Mouse (Mus musculus) left cerebral cortex, adult 2 months (tissue): ENCODE data around the gene Eml3. TPM values are rescaled to one million over a fixed set of nuclear protein-coding genes. Genes with fewer than 3 reads are reported as not detected.
"Not testable (repeated sequence)": the region's sequence is repeated elsewhere in the genome, so short reads cannot be mapped to it uniquely, and the experiment has no call there.

ENCODE experiments used
- DNase-seq, 2 experiments: peaks; one replicate each; pipeline ENCODE4 v3.0.0; 2021 to 2022; ENCODE audit warnings: low spot score in 2 of 2, mixed read lengths in 1 of 2; ENCODE audit errors: extremely low spot score in 1 of 2
- H3K27ac ChIP-seq: fragments of 200-600 bp; 2 replicates; pipeline ENCODE4 v1.8.1; 2022
- H3K4me3 ChIP-seq: fragments of 200-600 bp; 2 replicates; pipeline ENCODE4 v1.8.1; 2022
- CTCF ChIP-seq: fragments of 200-600 bp; IDR thresholded peaks from 2 replicates; pipeline ENCODE4 v1.8.1; 2022; ENCODE audit warnings: antibody characterized with exemption, mild to moderate bottlenecking, moderate library complexity
- intact Hi-C: fragments of 180-260 bp; cut with DNase I; formaldehyde crosslinking; loops from one replicate; pipeline ENCODE4 v1.15.1; 2025
- total RNA-seq, 2 experiments: library from RNA; stranded (reverse); gene quantifications; 2 replicates each; pipeline ENCODE4 v1.2.3; 2021

The Eml3 gene
- total RNA-seq, 2 experiments from 2014 or later, result 11.0 to 13.7 TPM

DNA sequence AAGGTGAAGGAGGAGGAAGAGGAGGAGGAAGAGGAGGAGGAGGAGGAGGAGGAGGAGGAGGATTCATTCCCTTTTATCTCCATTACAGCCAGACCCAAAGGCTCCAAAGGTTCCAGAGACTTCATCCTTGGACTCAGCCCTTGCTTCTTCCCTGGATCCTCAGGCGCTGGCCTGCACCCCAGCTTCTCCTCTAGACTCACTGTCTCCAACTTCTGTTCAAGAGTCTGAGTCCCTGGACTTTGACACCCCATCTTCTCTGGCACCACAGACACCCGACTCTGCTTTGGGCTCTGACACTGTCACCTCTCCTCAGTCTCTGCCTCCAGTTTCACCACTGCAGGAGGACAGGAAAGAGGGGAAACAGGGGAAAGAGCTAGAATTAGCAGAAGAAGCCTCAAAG, 32.9 kb downstream of the Eml3 start:
- no peak overlapping the region for H3K4me3 ChIP-seq
- no peak for DNase-seq
- intact Hi-C loops, result loop anchor here (5.0 kb wide), 1 partner anchor 120 kb away; no protein-coding TSS in a partner anchor
- no peak for TF ChIP-seq CTCF
- H3K27ac ChIP-seq, result peak overlapping the region; percentile 81

DNA sequence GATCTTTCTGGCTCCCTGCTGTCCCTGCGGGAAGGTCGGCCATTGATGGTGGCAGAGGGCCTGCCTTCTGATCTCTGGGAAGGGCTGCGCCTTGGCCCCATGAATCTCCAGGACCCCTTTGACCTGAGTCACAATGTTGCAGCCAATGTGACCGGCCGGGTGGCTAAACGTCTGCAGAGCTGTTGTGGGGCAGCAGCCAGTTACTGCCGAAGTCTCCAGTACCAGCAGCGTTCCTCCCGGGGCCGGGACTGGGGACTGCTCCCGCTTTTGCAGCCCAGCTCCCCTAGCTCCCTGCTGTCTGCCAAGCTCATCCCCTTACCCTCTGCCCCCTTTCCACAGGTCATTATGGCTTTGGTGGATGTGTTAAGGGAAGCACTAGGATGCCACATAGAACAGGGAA, 35.7 kb downstream of the Eml3 start:
- no peak overlapping the region for H3K27ac ChIP-seq
- H3K4me3 ChIP-seq, result no peak overlapping the region
- TF ChIP-seq CTCF, result no peak
- no peak for DNase-seq
- intact Hi-C loops, result no loop called here

- TF ChIP-seq CTCF, result no peak
- intact Hi-C loops, result loop anchor here (1.0 kb wide), 1 partner anchor 12 kb away; the partner anchor contains the start of gene Tut1
- no peak for DNase-seq
- peak overlapping the region; percentile 80 for H3K4me3 ChIP-seq
- peak overlapping the region; percentile 91 for H3K27ac ChIP-seq
Observed at GRCm38 (mm10) chr19:8965771-8966170, 36.4 kb downstream of the Eml3 start.

DNA sequence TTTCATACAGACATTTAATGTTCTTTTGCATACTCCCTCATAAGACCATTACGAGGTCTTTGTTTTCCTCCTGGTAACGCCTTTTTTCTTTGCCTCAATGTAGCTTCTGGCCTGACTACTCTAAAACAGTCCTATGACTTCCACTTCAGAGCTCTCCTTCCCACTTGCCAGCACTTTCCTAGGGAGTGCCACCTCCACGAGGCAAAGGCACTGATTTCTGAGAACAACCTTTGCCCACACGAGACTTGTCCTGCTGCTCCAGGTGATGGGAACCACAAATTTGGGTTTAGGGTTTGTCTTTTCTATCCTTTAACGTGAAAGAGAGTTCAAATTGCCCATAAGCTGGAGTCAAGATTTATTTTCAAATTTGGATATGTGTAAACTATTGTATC, 36.8 kb downstream of the Eml3 start:
- no peak for TF ChIP-seq CTCF

GRCm38 (mm10) chr19:8966590-8967372, 37.4 kb downstream of the Eml3 start, which contains the start of gene Eef1g:
TSS of gene Eef1g (plus strand) at chr19:8967041.
- no peak for TF ChIP-seq CTCF
- DNase-seq, result peak; percentile 98 to 100
- intact Hi-C loops, result loop anchor here (1.0 kb wide), 1 partner anchor 13 kb away; the partner anchor contains the start of gene Tut1

More for the DNA sequence above, 36.8 kb downstream of the Eml3 start:
- no peak for DNase-seq
- peak overlapping the region; percentile 80 for H3K4me3 ChIP-seq
- intact Hi-C loops, result loop anchor here (1.0 kb wide), 1 partner anchor 13 kb away; the partner anchor contains the start of gene Tut1
- peak overlapping the region; percentile 91 for H3K27ac ChIP-seq

DNA sequence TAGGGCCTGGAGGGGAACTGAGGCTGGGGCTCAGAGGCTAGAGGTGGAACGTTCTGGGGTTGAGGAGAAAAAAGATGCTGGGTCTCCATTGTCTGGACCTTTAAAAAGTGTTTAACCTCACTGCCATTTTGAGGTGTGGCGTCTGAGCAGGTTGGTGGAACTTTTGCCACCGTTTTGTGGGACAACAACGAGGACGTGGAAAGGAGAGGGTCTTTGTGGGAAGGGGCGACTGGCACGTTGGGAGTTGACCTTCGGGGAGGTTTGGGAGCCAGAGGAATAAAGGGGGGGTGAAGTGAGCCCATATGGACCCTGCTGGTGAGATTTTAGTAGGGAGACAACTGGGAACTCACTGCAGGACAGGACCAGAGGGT, 38.0 kb downstream of the Eml3 start:
- no peak for DNase-seq
- H3K27ac ChIP-seq, result peak overlapping the region; percentile 80
- peak overlapping the region; percentile 80 for H3K4me3 ChIP-seq
- intact Hi-C loops, result no loop called here
- no peak for TF ChIP-seq CTCF

More at GRCm38 (mm10) chr19:8966590-8967372, 37.4 kb downstream of the Eml3 start, which contains the start of gene Eef1g:
- H3K27ac ChIP-seq, result peak within 1 kb of the TSS; percentile 91
- H3K4me3 ChIP-seq, result peak within 1 kb of the TSS; percentile 80

DNA sequence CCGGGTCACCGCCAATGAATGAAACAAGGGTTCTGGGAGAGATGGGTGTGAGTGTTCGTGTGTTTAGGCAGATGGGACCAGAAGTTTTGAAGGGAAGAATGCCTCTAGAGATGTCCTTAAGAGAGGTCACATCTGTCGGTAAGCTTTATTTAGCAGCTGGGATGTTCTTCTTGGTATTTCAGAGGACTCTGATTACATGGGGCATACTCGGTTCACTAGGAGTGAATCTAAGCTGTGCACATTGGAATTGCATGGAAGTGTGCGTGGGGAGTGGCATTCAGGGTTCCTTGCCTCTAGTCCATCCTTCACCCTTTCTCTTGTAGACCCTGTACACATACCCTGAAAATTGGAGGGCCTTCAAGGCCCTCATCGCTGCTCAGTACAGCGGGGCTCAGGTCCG, 38.5 kb downstream of the Eml3 start:
- intact Hi-C loops, result no loop called here
- H3K27ac ChIP-seq, result peak overlapping the region; percentile 80
- peak overlapping the region; percentile 80 for H3K4me3 ChIP-seq
- TF ChIP-seq CTCF, result no peak
- DNase-seq, result no peak

DNA sequence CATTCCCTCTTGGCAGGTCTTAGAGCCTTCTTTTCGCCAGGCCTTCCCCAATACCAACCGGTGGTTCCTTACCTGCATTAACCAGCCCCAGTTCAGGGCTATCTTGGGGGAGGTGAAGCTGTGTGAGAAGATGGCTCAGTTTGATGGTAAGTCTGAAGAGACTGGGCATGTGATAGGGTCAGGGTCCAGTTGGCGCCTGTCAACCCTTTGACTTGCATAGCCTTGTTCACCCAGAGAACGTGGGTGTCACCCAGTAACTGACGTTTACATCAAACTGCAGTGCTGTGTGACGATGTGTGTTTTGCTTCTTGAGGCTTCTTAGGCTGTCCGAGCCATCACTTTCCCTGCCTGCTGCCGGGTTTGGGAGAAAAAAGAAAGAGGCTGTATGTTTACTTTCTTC, 43.1 kb downstream of the Eml3 start:
- DNase-seq, H3K4me3 ChIP-seq, intact Hi-C loops, H3K27ac ChIP-seq: not testable (repeated sequence)

GRCm38 (mm10) chr19:8974638-8975037, 45.3 kb downstream of the Eml3 start:
- TF ChIP-seq CTCF, result no peak; the same call in 1 of the 2 replicates
- intact Hi-C loops, result loop anchor here (1.0 kb wide), 1 partner anchor 108 kb away; no protein-coding TSS in a partner anchor

GRCm38 (mm10) chr19:8975491-8975890, 46.1 kb downstream of the Eml3 start:
- Histone ChIP-seq H3K27ac (no peak overlapping the region), H3K4me3 (no peak overlapping the region)
- no peak for DNase-seq
- TF ChIP-seq CTCF, result no peak
- intact Hi-C loops, result loop anchor here (1.0 kb wide), 1 partner anchor 107 kb away; no protein-coding TSS in a partner anchor

More at GRCm38 (mm10) chr19:8974638-8975037, 45.3 kb downstream of the Eml3 start:
- no peak overlapping the region for H3K4me3 ChIP-seq
- H3K27ac ChIP-seq, result no peak overlapping the region
- DNase-seq, result no peak

- DNase-seq, result no peak
- TF ChIP-seq CTCF, result peak; percentile 70
- no peak overlapping the region for H3K27ac ChIP-seq
- no peak overlapping the region for H3K4me3 ChIP-seq
- intact Hi-C loops, result loop anchor here (2.0 kb wide), 1 partner anchor 132 kb away; no protein-coding TSS in a partner anchor
Observed at GRCm38 (mm10) chr19:8976535-8976934, 47.2 kb downstream of the Eml3 start.

DNA sequence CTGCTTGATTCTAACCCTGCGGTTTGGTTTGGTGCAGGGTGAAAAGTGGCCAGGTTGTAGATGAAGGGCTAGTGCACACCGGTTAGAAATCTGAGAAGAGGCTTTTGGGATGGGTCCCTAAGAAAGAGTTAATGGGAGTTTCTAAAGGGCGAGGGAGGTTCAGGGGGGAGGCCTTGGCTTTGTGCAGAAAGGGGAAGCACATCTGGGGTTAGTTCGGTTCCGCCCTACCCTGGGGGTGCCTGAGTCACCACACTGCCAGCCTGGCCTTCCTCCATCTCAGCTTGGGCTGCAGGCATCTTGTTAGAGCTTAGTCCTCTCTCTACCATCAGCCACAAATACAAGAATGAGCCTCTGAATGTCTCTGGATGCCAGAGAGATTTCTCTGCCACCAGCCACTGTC, 51.4 kb downstream of the Eml3 start:
- no peak overlapping the region for H3K27ac ChIP-seq
- TF ChIP-seq CTCF, result no peak
- DNase-seq, result no peak
- intact Hi-C loops, result no loop called here
- no peak overlapping the region for H3K4me3 ChIP-seq
